Mouse (Mus musculus) naive thymus-derived CD4-positive, alpha-beta T cell, adult 5 months (primary cell): ENCODE measurements around the gene Aldh3a2. TPM values are rescaled to one million over a fixed set of nuclear protein-coding genes. Genes with fewer than 3 reads are reported as not detected.

Experiments
- polyA plus RNA-seq: library from polyadenylated mRNA; unstranded; fragments of 100-300 nt; shearing (Covaris generic); gene quantifications from one replicate; pipeline ENCODE4 v1.2.1, GENCODE M21; 2017

Gene Aldh3a2
- polyA plus RNA-seq, result 37.6 TPM

GRCm38 (mm10) chr11:61266551-61267533 lies at the start of gene Aldh3a2:
Aldh3a2 (minus strand) TSS chr11:61267464.

GRCm38 (mm10) chr11:61207487-61208246 lies 59.6 kb downstream of the Aldh3a2 start, which contains the start of gene Aldh3a1:
Aldh3a1 (plus strand) TSS chr11:61207537.

GRCm38 (mm10) chr11:61174821-61175658 lies 92.2 kb downstream of the Aldh3a2 start, which contains the start of gene Usp22:
Usp22 (minus strand) TSS chr11:61175055.

Other genes starting within 250 kb of the Aldh3a2 start
- not detected for gene Kcnj12, start 244.9 kb downstream of the Aldh3a2 start, polyA plus RNA-seq
- gene Tnfrsf13b, start 140.7 kb downstream of the Aldh3a2 start, polyA plus RNA-seq, result 13.3 TPM
- gene Usp22, start 92.4 kb downstream of the Aldh3a2 start, polyA plus RNA-seq, result 110 TPM
- gene Aldh3a1, start 59.9 kb downstream of the Aldh3a2 start, polyA plus RNA-seq, result not detected
- gene Slc47a2, start 75.4 kb upstream of the Aldh3a2 start, polyA plus RNA-seq, result not detected
- gene Slc47a1, start 110.9 kb upstream of the Aldh3a2 start, polyA plus RNA-seq, result not detected
- gene Rnf112, start 186.7 kb upstream of the Aldh3a2 start, polyA plus RNA-seq, result not detected
- gene Mfap4, start 218.0 kb upstream of the Aldh3a2 start, polyA plus RNA-seq, result not detected
- gene Mapk7, start 226.9 kb upstream of the Aldh3a2 start, polyA plus RNA-seq, result 19.5 TPM
- not detected for gene B9d1, start 237.7 kb upstream of the Aldh3a2 start, polyA plus RNA-seq